Mouse (Mus musculus): ENCODE measurements around the gene Pdzrn3.

- TF ChIP-seq CTCF (IDR thresholded peaks at IDR 0.05; ENCODE audit: low read depth), result no peak
- no peak for TF ChIP-seq EP300 (IDR thresholded peaks at IDR 0.05; ENCODE audit: low read depth)
Observed at GRCm38 (mm10) chr6:101318530-101318929, 59.2 kb downstream of the Pdzrn3 start.

All from liver, embryonic 14.5 days (tissue).